Mouse (Mus musculus) midbrain, embryonic 12.5 days (tissue): ENCODE measurements around the gene Ptprf. TPM values are rescaled to one million over a fixed set of nuclear protein-coding genes. Genes with fewer than 3 reads are reported as not detected.

Source experiments
- ATAC-seq: fragments of 200-750 bp; cut with Nextera tagmentation; 2 replicates; pipeline ENCODE4 v1.8.0; 2017; ENCODE audit warnings: low read depth, moderate TSS enrichment, moderate library complexity; ENCODE audit not compliant: low FRiP score
- H3K27ac ChIP-seq: fragments of 300-500 bp; sonication (generic); replicated peaks from 2 replicates; pipeline ENCODE4 v1.5.1; 2016; ENCODE audit warnings: mild to moderate bottlenecking
- H3K27me3 ChIP-seq: fragments of 300-500 bp; sonication (generic); 2 replicates; pipeline ENCODE4 v1.6.1; 2016; ENCODE audit warnings: mild to moderate bottlenecking
- H3K36me3 ChIP-seq: fragments of 300-500 bp; sonication (generic); 2 replicates; pipeline ENCODE4 v1.6.1; 2016
- H3K4me1 ChIP-seq: fragments of 300-500 bp; sonication (generic); 2 replicates; pipeline ENCODE4 v1.6.1; 2016
- H3K4me2 ChIP-seq: fragments of 300-500 bp; sonication (generic); replicated peaks from 2 replicates; pipeline ENCODE4 v1.6.1; 2016; ENCODE audit warnings: mild to moderate bottlenecking, moderate library complexity
- H3K4me3 ChIP-seq: fragments of 300-500 bp; sonication (generic); 2 replicates; pipeline ENCODE4 v1.5.1; 2016; ENCODE audit warnings: mild to moderate bottlenecking
- H3K9ac ChIP-seq: fragments of 300-500 bp; sonication (generic); replicated peaks from 2 replicates; pipeline ENCODE4 v1.6.1; 2016; ENCODE audit warnings: mild to moderate bottlenecking, moderate library complexity
- H3K9me3 ChIP-seq: fragments of 300-500 bp; sonication (generic); 2 replicates; pipeline ENCODE4 v1.6.1; 2016; ENCODE audit warnings: mild to moderate bottlenecking
- WGBS: fragments of 180-500 bp; shearing (Covaris S2); methylation state at CpG from one replicate; pipeline ENCODE4 v1.1.7; 2016; 5-methylcytosine and 5-hydroxymethylcytosine counted together
- polyA plus RNA-seq: library from polyadenylated mRNA; unstranded; fragments of >200 nt; fragmentation: Nextera tagmentation; extraction: Ambion mirVana; gene quantifications from 2 replicates; pipeline ENCODE4 v1.2.1, GENCODE M21; 2016

The Ptprf gene
- 113 and 123 TPM in 2 replicates for polyA plus RNA-seq

GRCm38 (mm10) chr4:118291231-118291630 lies at the start of gene Ptprf:
Gene Ptprf, minus strand, starts transcription at chr4:118291405.
- Histone ChIP-seq H3K27me3 (peaks cover 12% of the 10 kb centered on the region), H3K27ac (peak within 1 kb of the TSS; percentile 89), H3K9me3 (no peaks in the 10 kb centered on the region), H3K9ac (peak within 1 kb of the TSS; percentile 99), H3K4me1 (peaks cover 26% of the 10 kb centered on the region), H3K4me2 (peak within 1 kb of the TSS; percentile 90), H3K36me3 (peaks cover 14% of the 10 kb centered on the region; the same call in 1 of the 2 replicates), H3K4me3 (peak within 1 kb of the TSS; percentile 98)
- 2% methylated on average over 30 of the region's 50 CpGs for WGBS
- ATAC-seq, result peak; percentile 59

- no peak overlapping the region for H3K4me2 ChIP-seq
- ATAC-seq, result no peak
- H3K27ac ChIP-seq, result no peak overlapping the region
- no peaks in the 10 kb centered on the region for H3K9me3 ChIP-seq
- H3K9ac ChIP-seq, result no peak overlapping the region
- 11% methylated on average over 7 of the region's 7 CpGs for WGBS
- H3K36me3 ChIP-seq, result no peaks in the 10 kb centered on the region
- H3K27me3 ChIP-seq, result no peaks in the 10 kb centered on the region
- no peaks in the 10 kb centered on the region for H3K4me1 ChIP-seq
- no peak overlapping the region for H3K4me3 ChIP-seq
These were observed 45.5 kb upstream of the Ptprf start for GRCm38 (mm10) chr4:118336658-118337057.

- no peak for ATAC-seq
- H3K4me1 ChIP-seq, result no peaks in the 10 kb centered on the region
- no peak overlapping the region for H3K4me2 ChIP-seq
- H3K27ac ChIP-seq, result no peak overlapping the region
- no peak overlapping the region for H3K9ac ChIP-seq
- WGBS, result 83% methylated on average over 4 of the region's 4 CpGs
- H3K27me3 ChIP-seq, result no peaks in the 10 kb centered on the region
- H3K36me3 ChIP-seq, result no peaks in the 10 kb centered on the region
- no peak overlapping the region for H3K4me3 ChIP-seq
- no peaks in the 10 kb centered on the region for H3K9me3 ChIP-seq
These were observed 44.8 kb upstream of the Ptprf start for GRCm38 (mm10) chr4:118335991-118336390.

GRCm38 (mm10) chr4:118331777-118332176 lies 40.6 kb upstream of the Ptprf start:
- no peaks in the 10 kb centered on the region for H3K27me3 ChIP-seq
- H3K4me1 ChIP-seq, result no peaks in the 10 kb centered on the region
- H3K36me3 ChIP-seq, result no peaks in the 10 kb centered on the region
- H3K9me3 ChIP-seq, result no peaks in the 10 kb centered on the region
- no peak for ATAC-seq
- 59% methylated on average over 4 of the region's 4 CpGs for WGBS
- no peak overlapping the region for H3K4me2 ChIP-seq
- H3K9ac ChIP-seq, result no peak overlapping the region
- no peak overlapping the region for H3K27ac ChIP-seq
- no peak overlapping the region for H3K4me3 ChIP-seq

- Histone ChIP-seq H3K4me1 (no peaks in the 10 kb centered on the region), H3K4me3 (no peak overlapping the region), H3K27ac (no peak overlapping the region), H3K27me3 (no peaks in the 10 kb centered on the region), H3K4me2 (no peak overlapping the region), H3K9me3 (no peaks in the 10 kb centered on the region), H3K9ac (no peak overlapping the region), H3K36me3 (no peaks in the 10 kb centered on the region)
- 79% methylated on average over 7 of the region's 7 CpGs for WGBS
- ATAC-seq, result no peak
These were observed 35.3 kb upstream of the Ptprf start for GRCm38 (mm10) chr4:118326476-118326875.

GRCm38 (mm10) chr4:118320636-118321035 lies 29.4 kb upstream of the Ptprf start:
- no peaks in the 10 kb centered on the region for H3K27me3 ChIP-seq
- no peak for ATAC-seq

GRCm38 (mm10) chr4:118319706-118320344 lies 28.6 kb upstream of the Ptprf start:
- Histone ChIP-seq H3K4me2 (peak overlapping the region; percentile 27), H3K27me3 (no peaks in the 10 kb centered on the region), H3K27ac (no peak overlapping the region), H3K9me3 (no peaks in the 10 kb centered on the region), H3K9ac (no peak overlapping the region), H3K4me3 (no peak overlapping the region), H3K4me1 (peaks cover 7% of the 10 kb centered on the region; the same call in 1 of the 2 replicates), H3K36me3 (no peaks in the 10 kb centered on the region)
- no peak for ATAC-seq
- 40% methylated on average over 8 of the region's 8 CpGs for WGBS

More at GRCm38 (mm10) chr4:118320636-118321035, 29.4 kb upstream of the Ptprf start:
- no peak overlapping the region for H3K4me2 ChIP-seq
- no peak overlapping the region for H3K27ac ChIP-seq
- no peaks in the 10 kb centered on the region for H3K36me3 ChIP-seq
- H3K4me3 ChIP-seq, result no peak overlapping the region
- peaks cover 7% of the 10 kb centered on the region; the same call in 1 of the 2 replicates for H3K4me1 ChIP-seq
- H3K9me3 ChIP-seq, result no peaks in the 10 kb centered on the region
- WGBS, result 73% methylated on average over 2 of the region's 2 CpGs
- H3K9ac ChIP-seq, result no peak overlapping the region

GRCm38 (mm10) chr4:118316662-118317061 lies 25.5 kb upstream of the Ptprf start:
- WGBS, result 84% methylated on average over 4 of the region's 4 CpGs

GRCm38 (mm10) chr4:118315286-118315685 lies 24.1 kb upstream of the Ptprf start:
- WGBS, result 59% methylated on average over 8 of the region's 8 CpGs
- H3K27me3 ChIP-seq, result no peaks in the 10 kb centered on the region
- no peaks in the 10 kb centered on the region for H3K36me3 ChIP-seq
- H3K4me1 ChIP-seq, result peaks cover 7% of the 10 kb centered on the region; the same call in 1 of the 2 replicates
- H3K9ac ChIP-seq, result no peak overlapping the region
- no peaks in the 10 kb centered on the region for H3K9me3 ChIP-seq
- H3K27ac ChIP-seq, result no peak overlapping the region
- H3K4me3 ChIP-seq, result no peak overlapping the region
- no peak for ATAC-seq
- no peak overlapping the region for H3K4me2 ChIP-seq

More at GRCm38 (mm10) chr4:118316662-118317061, 25.5 kb upstream of the Ptprf start:
- no peak overlapping the region for H3K27ac ChIP-seq
- H3K27me3 ChIP-seq, result no peaks in the 10 kb centered on the region
- H3K9me3 ChIP-seq, result no peaks in the 10 kb centered on the region
- no peak for ATAC-seq
- H3K4me1 ChIP-seq, result peaks cover 7% of the 10 kb centered on the region; the same call in 1 of the 2 replicates
- no peak overlapping the region for H3K9ac ChIP-seq
- H3K4me2 ChIP-seq, result no peak overlapping the region
- H3K36me3 ChIP-seq, result no peaks in the 10 kb centered on the region
- no peak overlapping the region for H3K4me3 ChIP-seq

- no peak overlapping the region for H3K4me2 ChIP-seq
- no peaks in the 10 kb centered on the region for H3K36me3 ChIP-seq
- peaks cover 2% of the 10 kb centered on the region; the same call in 1 of the 2 replicates for H3K27me3 ChIP-seq
- no peak for ATAC-seq
- H3K27ac ChIP-seq, result no peak overlapping the region
- no peak overlapping the region for H3K9ac ChIP-seq
- no peaks in the 10 kb centered on the region for H3K9me3 ChIP-seq
- H3K4me1 ChIP-seq, result no peaks in the 10 kb centered on the region
- no peak overlapping the region for H3K4me3 ChIP-seq
- WGBS, result 92% methylated on average over 1 of the region's 1 CpGs
These were observed 19.3 kb upstream of the Ptprf start for GRCm38 (mm10) chr4:118310461-118310860.

GRCm38 (mm10) chr4:118307533-118308263 lies 16.5 kb upstream of the Ptprf start:
- no peak overlapping the region for H3K9ac ChIP-seq
- no peak overlapping the region for H3K4me3 ChIP-seq
- H3K4me2 ChIP-seq, result no peak overlapping the region
- peaks cover 3% of the 10 kb centered on the region; the same call in 1 of the 2 replicates for H3K27me3 ChIP-seq
- ATAC-seq, result no peak
- H3K9me3 ChIP-seq, result no peaks in the 10 kb centered on the region
- H3K4me1 ChIP-seq, result no peaks in the 10 kb centered on the region
- no peak overlapping the region for H3K27ac ChIP-seq
- H3K36me3 ChIP-seq, result no peaks in the 10 kb centered on the region
- 93% methylated on average over 13 of the region's 13 CpGs for WGBS

GRCm38 (mm10) chr4:118306113-118306696 lies 15.0 kb upstream of the Ptprf start:
- WGBS, result 83% methylated on average over 21 of the region's 21 CpGs
- H3K4me3 ChIP-seq, result no peak overlapping the region
- no peak overlapping the region for H3K27ac ChIP-seq
- H3K4me2 ChIP-seq, result no peak overlapping the region
- no peak overlapping the region for H3K9ac ChIP-seq
- H3K27me3 ChIP-seq, result peaks cover 3% of the 10 kb centered on the region
- no peaks in the 10 kb centered on the region for H3K4me1 ChIP-seq
- H3K36me3 ChIP-seq, result no peaks in the 10 kb centered on the region
- H3K9me3 ChIP-seq, result no peaks in the 10 kb centered on the region
- ATAC-seq, result no peak
